Mouse (Mus musculus): ENCODE results near the gene Zbtb39. TPM values are rescaled to one million over a fixed set of nuclear protein-coding genes. Genes with fewer than 3 reads are reported as not detected.

Zbtb39 gene
- total RNA-seq, 1 experiment, result 8.3 TPM

DNA sequence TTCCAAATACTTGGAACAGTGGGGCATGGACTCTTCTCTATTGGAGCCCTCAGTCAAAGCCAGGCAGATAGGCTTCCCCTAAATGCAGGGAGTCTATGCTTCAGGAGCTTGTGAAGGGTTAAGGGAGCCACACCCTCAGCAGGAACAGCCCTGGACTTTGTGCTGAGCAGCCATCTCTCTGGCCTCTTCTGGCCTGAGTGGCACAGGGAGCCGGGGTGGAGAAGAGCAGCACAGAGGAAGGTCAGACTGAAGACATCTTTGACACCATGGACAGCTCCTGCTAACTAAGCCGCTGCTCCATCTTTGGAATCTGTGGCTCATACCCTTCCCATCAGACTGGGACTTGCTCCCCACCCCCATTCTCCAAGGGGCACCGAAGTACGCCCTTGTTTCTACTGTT, 36.0 kb upstream of the Zbtb39 start:
- H3K4me3 ChIP-seq (ENCODE audit: insufficient read depth in 1 of 2, low read depth in 1 of 2, low read length in 2 of 2, poor library complexity in 1 of 2, severe bottlenecking in 1 of 2), result no peak overlapping the region
- H3K4me1 ChIP-seq (ENCODE audit: control insufficient read depth in 2 of 2, insufficient read depth in 2 of 2, low read length in 2 of 2, poor library complexity in 1 of 2), result peaks cover 0 to 8% of the 10 kb centered on the region in 2 experiments; a peak in 2 of 4 replicates
- H3K9ac ChIP-seq (ENCODE audit: insufficient read depth, low read depth, low read length, poor library complexity, severe bottlenecking), result no peak overlapping the region
- peak; percentile 44 for DNase-seq (ENCODE audit: low read depth, low spot score)
- in situ Hi-C loops (cut with MboI; ENCODE audit: low sequenced_read_pairs in 2 of 2, unreplicated experiment in 2 of 2), result no loop called here
- peaks cover 2% of the 10 kb centered on the region; the same call in 1 of the 2 replicates for H3K36me3 ChIP-seq (ENCODE audit: control insufficient read depth, insufficient read depth, low read length, poor library complexity, severe bottlenecking)
- no peak overlapping the region for H3K27ac ChIP-seq (ENCODE audit: insufficient read depth, low read depth, low read length, poor library complexity, severe bottlenecking)
- TF ChIP-seq CHD2 (IDR thresholded peaks at IDR 0.05; ENCODE audit: low read depth, low read length) (no peak), ZC3H11A (IDR thresholded peaks at IDR 0.05; ENCODE audit: borderline replicate concordance, low read depth, low read length) (no peak), HCFC1 (IDR thresholded peaks at IDR 0.05; ENCODE audit: borderline replicate concordance, insufficient read depth, low read length) (no peak), MAFK (IDR thresholded peaks at IDR 0.05; ENCODE audit: insufficient read depth, low read depth, low read length) (no peak), ZNF384 (IDR thresholded peaks at IDR 0.05; ENCODE audit: low read depth, low read length) (no peak)
- H3K9me3 ChIP-seq (ENCODE audit: control insufficient read depth, insufficient read depth, low read depth, low read length), result no peaks in the 10 kb centered on the region

DNA sequence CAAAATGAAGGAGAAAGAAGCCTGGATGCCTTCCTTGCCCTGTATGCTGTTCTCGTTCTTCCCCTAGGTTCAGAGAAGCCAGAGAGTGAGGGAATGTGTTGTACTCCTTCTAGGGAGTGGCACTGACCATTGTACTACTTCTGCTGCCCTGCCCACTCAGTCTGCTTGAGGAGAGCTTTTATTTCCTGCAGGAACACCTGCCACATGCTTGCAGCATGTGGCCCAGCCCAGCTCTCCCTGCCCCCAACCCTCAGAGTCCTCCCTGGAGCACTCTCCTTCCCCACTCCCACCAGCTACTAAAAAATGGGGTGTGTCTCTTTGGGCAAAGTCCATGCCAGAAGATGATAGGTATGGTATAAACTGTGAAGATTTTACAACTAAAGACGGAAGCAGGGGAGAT, 35.0 kb upstream of the Zbtb39 start:
- no peak for TF ChIP-seq CHD2 (IDR thresholded peaks at IDR 0.05; ENCODE audit: low read depth, low read length)
- TF ChIP-seq HCFC1 (IDR thresholded peaks at IDR 0.05; ENCODE audit: borderline replicate concordance, insufficient read depth, low read length), result no peak
- no peak for TF ChIP-seq ZC3H11A (IDR thresholded peaks at IDR 0.05; ENCODE audit: borderline replicate concordance, low read depth, low read length)
- no peak for TF ChIP-seq MAFK (IDR thresholded peaks at IDR 0.05; ENCODE audit: insufficient read depth, low read depth, low read length)
- TF ChIP-seq ZNF384 (IDR thresholded peaks at IDR 0.05; ENCODE audit: low read depth, low read length), result no peak
- Histone ChIP-seq H3K4me3 (ENCODE audit: insufficient read depth in 1 of 2, low read depth in 1 of 2, low read length in 2 of 2, poor library complexity in 1 of 2, severe bottlenecking in 1 of 2) (no peak overlapping the region), H3K9me3 (ENCODE audit: control insufficient read depth, insufficient read depth, low read depth, low read length) (no peaks in the 10 kb centered on the region), H3K4me1 (ENCODE audit: control insufficient read depth in 2 of 2, insufficient read depth in 2 of 2, low read length in 2 of 2, poor library complexity in 1 of 2) (peaks cover 0 to 11% of the 10 kb centered on the region in 2 experiments; a peak in 2 of 4 replicates), H3K27ac (ENCODE audit: insufficient read depth, low read depth, low read length, poor library complexity, severe bottlenecking) (no peak overlapping the region), H3K9ac (ENCODE audit: insufficient read depth, low read depth, low read length, poor library complexity, severe bottlenecking) (no peak overlapping the region), H3K36me3 (ENCODE audit: control insufficient read depth, insufficient read depth, low read length, poor library complexity, severe bottlenecking) (no peaks in the 10 kb centered on the region)
- DNase-seq (ENCODE audit: low read depth, low spot score), result no peak
- in situ Hi-C loops (cut with MboI; ENCODE audit: low sequenced_read_pairs in 2 of 2, unreplicated experiment in 2 of 2), result no loop called here

DNA sequence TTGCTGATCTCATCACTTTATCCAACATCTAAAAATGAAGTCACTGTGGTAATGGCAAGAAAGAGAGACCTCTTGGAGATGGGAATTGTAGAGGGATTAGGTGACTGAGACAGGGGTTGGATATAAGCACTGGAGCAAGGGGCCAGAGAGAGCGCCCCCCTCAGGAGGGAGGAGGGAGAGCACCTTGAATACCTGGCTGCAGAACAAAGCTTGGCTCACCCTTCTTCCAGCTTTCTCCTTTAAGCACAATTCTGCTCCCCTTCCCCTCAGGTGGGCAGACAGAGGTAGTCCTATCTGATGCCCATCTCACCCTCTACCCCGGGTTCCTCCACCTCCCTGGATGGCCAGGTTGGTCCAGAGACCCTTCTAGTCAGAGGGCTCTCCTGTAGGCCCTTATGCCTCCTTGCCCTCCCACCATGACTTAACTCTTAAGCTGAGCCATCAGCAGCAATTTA, 34.5 kb upstream of the Zbtb39 start, which contains the start of gene Myo1a:
Gene Myo1a, plus strand, starts transcription at position 405 of the 455 bp plus-strand sequence.
- in situ Hi-C loops (cut with MboI; ENCODE audit: low sequenced_read_pairs in 2 of 2, unreplicated experiment in 2 of 2), result no loop called here
- peaks cover 0 to 11% of the 10 kb centered on the region in 2 experiments; a peak in 2 of 4 replicates for H3K4me1 ChIP-seq (ENCODE audit: control insufficient read depth in 2 of 2, insufficient read depth in 2 of 2, low read length in 2 of 2, poor library complexity in 1 of 2)

DNA sequence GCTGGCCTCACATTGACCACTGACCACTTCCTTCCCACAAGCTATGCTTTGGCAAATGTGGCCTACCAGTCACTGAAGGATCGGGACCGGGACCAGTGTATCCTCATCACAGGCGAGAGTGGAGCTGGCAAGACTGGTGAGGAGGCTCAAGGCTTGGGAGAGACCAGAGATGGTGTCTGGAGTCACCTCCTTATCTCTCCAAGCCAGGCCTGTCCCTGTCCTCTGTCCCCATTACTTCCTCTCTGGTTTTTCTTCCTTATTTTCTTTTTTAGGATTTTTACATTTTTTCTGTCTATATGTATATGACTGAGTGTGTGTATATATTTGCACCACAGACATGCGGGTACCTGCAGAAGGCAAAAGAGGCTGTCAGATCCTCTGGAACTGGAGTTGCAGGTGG, 33.6 kb upstream of the Zbtb39 start:
- TF ChIP-seq HCFC1 (IDR thresholded peaks at IDR 0.05; ENCODE audit: borderline replicate concordance, insufficient read depth, low read length) (no peak), ZC3H11A (IDR thresholded peaks at IDR 0.05; ENCODE audit: borderline replicate concordance, low read depth, low read length) (no peak), CHD2 (IDR thresholded peaks at IDR 0.05; ENCODE audit: low read depth, low read length) (no peak), MAFK (IDR thresholded peaks at IDR 0.05; ENCODE audit: insufficient read depth, low read depth, low read length) (no peak), ZNF384 (IDR thresholded peaks at IDR 0.05; ENCODE audit: low read depth, low read length) (no peak)
- no peak overlapping the region for H3K27ac ChIP-seq (ENCODE audit: insufficient read depth, low read depth, low read length, poor library complexity, severe bottlenecking)
- in situ Hi-C loops (cut with MboI; ENCODE audit: low sequenced_read_pairs in 2 of 2, unreplicated experiment in 2 of 2), result no loop called here
- H3K4me3 ChIP-seq (ENCODE audit: insufficient read depth in 1 of 2, low read depth in 1 of 2, low read length in 2 of 2, poor library complexity in 1 of 2, severe bottlenecking in 1 of 2), result no peak overlapping the region
- no peak overlapping the region for H3K9ac ChIP-seq (ENCODE audit: insufficient read depth, low read depth, low read length, poor library complexity, severe bottlenecking)
- H3K9me3 ChIP-seq (ENCODE audit: control insufficient read depth, insufficient read depth, low read depth, low read length), result no peaks in the 10 kb centered on the region
- no peaks in the 10 kb centered on the region for H3K36me3 ChIP-seq (ENCODE audit: control insufficient read depth, insufficient read depth, low read length, poor library complexity, severe bottlenecking)
- peaks cover 0 to 13% of the 10 kb centered on the region in 2 experiments; a peak in 2 of 4 replicates for H3K4me1 ChIP-seq (ENCODE audit: control insufficient read depth in 2 of 2, insufficient read depth in 2 of 2, low read length in 2 of 2, poor library complexity in 1 of 2)
- no peak for DNase-seq (ENCODE audit: low read depth, low spot score)

More for the DNA sequence above, 34.5 kb upstream of the Zbtb39 start, which contains the start of gene Myo1a:
- H3K4me3 ChIP-seq (ENCODE audit: insufficient read depth in 1 of 2, low read depth in 1 of 2, low read length in 2 of 2, poor library complexity in 1 of 2, severe bottlenecking in 1 of 2), result no peak within 1 kb of the TSS
- TF ChIP-seq HCFC1 (IDR thresholded peaks at IDR 0.05; ENCODE audit: borderline replicate concordance, insufficient read depth, low read length), result no peak
- TF ChIP-seq MAFK (IDR thresholded peaks at IDR 0.05; ENCODE audit: insufficient read depth, low read depth, low read length), result peak; percentile 79; the same call in 1 of the 2 replicates
- H3K36me3 ChIP-seq (ENCODE audit: control insufficient read depth, insufficient read depth, low read length, poor library complexity, severe bottlenecking), result no peaks in the 10 kb centered on the region
- DNase-seq (ENCODE audit: low read depth, low spot score), result no peak
- H3K9me3 ChIP-seq (ENCODE audit: control insufficient read depth, insufficient read depth, low read depth, low read length), result no peaks in the 10 kb centered on the region
- H3K9ac ChIP-seq (ENCODE audit: insufficient read depth, low read depth, low read length, poor library complexity, severe bottlenecking), result no peak within 1 kb of the TSS
- no peak within 1 kb of the TSS for H3K27ac ChIP-seq (ENCODE audit: insufficient read depth, low read depth, low read length, poor library complexity, severe bottlenecking)

DNA sequence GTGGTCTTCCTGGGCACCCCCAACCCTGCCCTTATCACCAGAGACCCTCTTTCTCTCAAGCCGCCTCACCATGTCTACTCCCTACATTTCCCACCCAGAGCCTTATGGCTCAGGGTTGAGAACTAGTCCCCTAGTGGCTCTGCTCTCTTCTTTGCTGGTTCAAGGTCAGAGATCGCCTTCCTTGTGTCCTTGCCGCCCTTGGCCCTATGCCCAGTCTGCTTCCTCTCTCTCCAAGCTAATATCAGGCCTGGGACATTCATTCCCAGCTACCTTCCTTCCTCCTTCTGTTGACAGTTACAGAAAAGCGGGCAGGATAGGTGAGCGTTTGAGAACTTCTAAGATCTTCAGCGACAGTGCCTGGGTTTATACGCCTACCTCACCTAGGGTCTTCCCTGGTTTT, 31.6 kb upstream of the Zbtb39 start:
- TF ChIP-seq HCFC1 (IDR thresholded peaks at IDR 0.05; ENCODE audit: borderline replicate concordance, insufficient read depth, low read length) (no peak), MAFK (IDR thresholded peaks at IDR 0.05; ENCODE audit: insufficient read depth, low read depth, low read length) (no peak), ZC3H11A (IDR thresholded peaks at IDR 0.05; ENCODE audit: borderline replicate concordance, low read depth, low read length) (no peak), CHD2 (IDR thresholded peaks at IDR 0.05; ENCODE audit: low read depth, low read length) (no peak), ZNF384 (IDR thresholded peaks at IDR 0.05; ENCODE audit: low read depth, low read length) (no peak)
- H3K9ac ChIP-seq (ENCODE audit: insufficient read depth, low read depth, low read length, poor library complexity, severe bottlenecking), result no peak overlapping the region
- H3K4me1 ChIP-seq (ENCODE audit: control insufficient read depth in 2 of 2, insufficient read depth in 2 of 2, low read length in 2 of 2, poor library complexity in 1 of 2), result peaks cover 0 to 13% of the 10 kb centered on the region in 2 experiments; a peak in 2 of 4 replicates
- in situ Hi-C loops (cut with MboI; ENCODE audit: low sequenced_read_pairs in 2 of 2, unreplicated experiment in 2 of 2), result no loop called here
- no peak overlapping the region for H3K27ac ChIP-seq (ENCODE audit: insufficient read depth, low read depth, low read length, poor library complexity, severe bottlenecking)
- DNase-seq (ENCODE audit: low read depth, low spot score), result no peak
- H3K36me3 ChIP-seq (ENCODE audit: control insufficient read depth, insufficient read depth, low read length, poor library complexity, severe bottlenecking), result no peaks in the 10 kb centered on the region
- no peaks in the 10 kb centered on the region for H3K9me3 ChIP-seq (ENCODE audit: control insufficient read depth, insufficient read depth, low read depth, low read length)
- H3K4me3 ChIP-seq (ENCODE audit: insufficient read depth in 1 of 2, low read depth in 1 of 2, low read length in 2 of 2, poor library complexity in 1 of 2, severe bottlenecking in 1 of 2), result no peak overlapping the region

Measured in ES-E14 (cell line).